Mouse (Mus musculus) C2C12 (cell line): ENCODE measurements around the gene Lcn10. TPM values are rescaled to one million over a fixed set of nuclear protein-coding genes. Genes with fewer than 3 reads are reported as not detected.

Experiments
- H3K27me3 ChIP-seq: one replicate; pipeline ENCODE4 v1.6.1; 2011; ENCODE audit not compliant: control insufficient read depth, insufficient read depth, insufficient read length
- H3K36me3 ChIP-seq: one replicate; pipeline ENCODE4 v1.6.1; 2011; ENCODE audit not compliant: control insufficient read depth, insufficient read depth
- H3K4me3 ChIP-seq: one replicate; pipeline ENCODE4 v1.5.1; 2011; ENCODE audit warnings: mild to moderate bottlenecking, control low read depth; ENCODE audit not compliant: poor library complexity, insufficient read depth, severe bottlenecking
- H3K79me2 ChIP-seq: one replicate; pipeline ENCODE4 v1.6.1; 2011; ENCODE audit not compliant: control insufficient read depth, insufficient read depth
- H3K79me3 ChIP-seq: one replicate; pipeline ENCODE4 v1.6.1; 2011; ENCODE audit warnings: low read depth, control low read depth
- H3ac ChIP-seq: one replicate; pipeline ENCODE3; 2011; ENCODE audit warnings: low read depth; ENCODE audit not compliant: control insufficient read depth, insufficient read length
- CEBPB ChIP-seq: IDR thresholded peaks from one replicate; pipeline ENCODE4 v1.6.1; 2011; ENCODE audit warnings: low read depth, mild to moderate bottlenecking, control low read depth, moderate library complexity
- CTCF ChIP-seq: IDR thresholded peaks from one replicate; pipeline ENCODE4 v1.5.1; 2011; ENCODE audit not compliant: control insufficient read depth, insufficient read depth, insufficient read length
- FOSL1 ChIP-seq: IDR thresholded peaks from one replicate; pipeline ENCODE4 v1.8.0; 2011; ENCODE audit warnings: mild to moderate bottlenecking, low read length; ENCODE audit not compliant: poor library complexity, insufficient read depth, severe bottlenecking
- MAX ChIP-seq: IDR thresholded peaks from one replicate; pipeline ENCODE4 v1.6.1; 2011; ENCODE audit warnings: mild to moderate bottlenecking, control low read depth
- MYOD1 ChIP-seq: IDR thresholded peaks from one replicate; pipeline ENCODE4 v1.6.1; 2011; ENCODE audit warnings: low read depth; ENCODE audit not compliant: control insufficient read depth, insufficient read length
- MYOG ChIP-seq: IDR thresholded peaks from one replicate; pipeline ENCODE4 v1.6.1; 2011; ENCODE audit not compliant: control insufficient read depth, insufficient read length; ENCODE audit errors: extremely low read depth
- USF1 ChIP-seq: IDR thresholded peaks from one replicate; pipeline ENCODE4 v1.6.1; 2011; ENCODE audit warnings: low read depth, mild to moderate bottlenecking, control low read depth, moderate library complexity
- polyA plus RNA-seq: library from polyadenylated mRNA; unstranded; fragments of >200 nt; fragmentation: generic; extraction: Trizol; gene quantifications from one replicate; pipeline ENCODE4 v1.2.1, GENCODE M21; 2012; ENCODE audit warnings: missing spikeins

Lcn10 gene
- polyA plus RNA-seq, 1 experiment: not detected

DNA sequence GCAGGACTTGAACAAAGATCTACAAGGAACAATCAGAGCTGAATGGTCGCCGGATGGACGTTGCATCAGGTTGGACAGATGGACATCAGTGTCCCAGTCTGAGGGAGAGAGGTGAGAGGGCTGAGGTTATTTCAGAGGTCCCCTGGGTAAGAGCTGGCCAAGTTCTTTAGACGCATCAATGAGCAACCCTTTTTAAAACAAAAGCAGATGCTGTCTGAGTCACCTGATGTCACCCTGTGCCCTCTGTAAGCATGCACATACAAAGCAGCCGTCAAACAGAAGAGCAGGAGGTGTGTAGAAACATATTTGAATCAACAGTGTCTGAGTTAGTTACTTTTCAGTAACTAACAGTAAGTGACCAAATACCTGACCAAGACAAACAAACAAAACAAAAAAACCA is 18.4 kb upstream of the Lcn10 start:
- Histone ChIP-seq H3K79me3 (no peaks in the 10 kb centered on the region), H3ac (no peak overlapping the region), H3K36me3 (no peaks in the 10 kb centered on the region), H3K27me3 (peaks cover 12% of the 10 kb centered on the region), H3K79me2 (no peaks in the 10 kb centered on the region), H3K4me3 (no peak overlapping the region)
- TF ChIP-seq MYOG (no peak), MYOD1 (no peak), FOSL1 (no peak), CTCF (no peak), MAX (no peak), USF1 (no peak), CEBPB (no peak)

DNA sequence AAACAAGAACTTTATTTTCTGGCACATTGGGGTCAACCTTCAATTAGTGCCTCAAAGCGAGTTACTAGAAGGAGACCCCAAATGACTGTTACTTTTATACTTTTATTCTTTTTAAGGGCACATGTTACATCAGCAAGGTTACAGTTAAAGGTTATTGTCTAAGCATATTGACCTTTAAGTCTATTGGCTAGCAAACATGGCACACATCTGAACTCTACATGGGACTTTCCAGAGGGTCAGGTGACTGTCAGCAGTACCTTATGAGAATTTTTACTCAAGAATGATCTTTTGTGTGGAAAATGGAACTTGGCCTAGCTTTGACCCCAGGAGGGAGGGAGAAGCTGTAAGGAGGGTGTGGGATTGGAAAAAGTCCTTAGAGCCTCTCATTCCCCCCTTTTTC is 16.0 kb upstream of the Lcn10 start:
- Histone ChIP-seq H3K79me3 (no peaks in the 10 kb centered on the region), H3K4me3 (no peak overlapping the region), H3ac (no peak overlapping the region), H3K36me3 (no peaks in the 10 kb centered on the region), H3K27me3 (peaks cover 17% of the 10 kb centered on the region), H3K79me2 (no peaks in the 10 kb centered on the region)
- TF ChIP-seq CEBPB (no peak), MYOG (no peak), MYOD1 (no peak), MAX (no peak), CTCF (no peak), FOSL1 (no peak)

DNA sequence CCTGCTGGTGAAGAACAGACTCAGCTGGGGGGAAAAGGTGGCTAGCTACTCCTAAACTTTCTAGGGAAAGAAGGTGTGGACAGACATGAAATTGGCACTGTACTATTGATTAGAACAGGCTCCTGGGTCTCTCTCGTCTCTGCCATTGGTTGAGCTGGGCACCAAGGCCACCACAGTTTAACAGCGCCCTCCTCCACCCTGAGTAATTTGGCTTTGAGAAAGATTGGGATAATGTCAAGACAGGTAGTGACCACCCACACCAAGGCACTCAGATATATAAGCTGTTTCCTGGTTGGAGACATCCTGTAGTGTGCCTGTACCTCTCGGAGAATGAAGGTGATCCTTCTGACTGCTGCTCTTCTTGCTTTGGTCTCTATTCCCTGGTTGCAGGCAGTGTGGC is 6.0 kb upstream of the Lcn10 start, which contains the start of gene Lcn6:
Gene Lcn6 (plus strand): TSS at position 301 of the 400 bp plus-strand sequence.
- no peaks in the 10 kb centered on the region for H3K36me3 ChIP-seq
- no peak within 1 kb of the TSS for H3K4me3 ChIP-seq
- H3K27me3 ChIP-seq: peaks cover 31% of the 10 kb centered on the region
- H3K79me3 ChIP-seq: no peaks in the 10 kb centered on the region
- no peaks in the 10 kb centered on the region for H3K79me2 ChIP-seq
- TF ChIP-seq FOSL1 (no peak), CTCF (no peak), USF1 (no peak), MYOG (no peak), CEBPB (no peak), MYOD1 (no peak), MAX (no peak)
- no peak within 1 kb of the TSS for H3ac ChIP-seq

DNA sequence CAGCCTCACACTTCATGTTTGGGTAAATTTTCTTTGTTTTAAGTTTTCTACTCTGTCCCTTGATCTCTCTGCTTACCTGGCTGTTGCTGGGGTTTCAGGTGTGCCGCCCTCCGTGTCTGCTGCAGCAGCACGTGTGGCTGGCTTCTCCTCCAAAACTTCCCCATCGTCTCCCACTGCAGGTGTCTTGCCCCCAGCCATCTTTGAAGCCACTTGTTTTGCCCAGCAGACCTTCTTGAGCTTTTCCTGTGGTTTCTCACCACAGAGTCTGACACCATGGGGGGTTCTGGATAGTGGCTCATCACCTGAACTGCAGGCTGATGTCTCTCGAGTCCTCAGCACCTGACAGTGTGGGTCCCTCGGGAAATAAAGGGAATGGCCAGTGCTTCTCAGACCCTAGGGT is 3.0 kb upstream of the Lcn10 start:
- Histone ChIP-seq H3K79me3 (no peaks in the 10 kb centered on the region), H3K36me3 (no peaks in the 10 kb centered on the region), H3K4me3 (no peak overlapping the region), H3K27me3 (peaks cover 56% of the 10 kb centered on the region), H3ac (no peak overlapping the region), H3K79me2 (no peaks in the 10 kb centered on the region)
- no peak for TF ChIP-seq CTCF
- no peak for TF ChIP-seq MYOG
- no peak for TF ChIP-seq CEBPB
- no peak for TF ChIP-seq USF1
- no peak for TF ChIP-seq FOSL1
- TF ChIP-seq MYOD1: no peak
- no peak for TF ChIP-seq MAX

DNA sequence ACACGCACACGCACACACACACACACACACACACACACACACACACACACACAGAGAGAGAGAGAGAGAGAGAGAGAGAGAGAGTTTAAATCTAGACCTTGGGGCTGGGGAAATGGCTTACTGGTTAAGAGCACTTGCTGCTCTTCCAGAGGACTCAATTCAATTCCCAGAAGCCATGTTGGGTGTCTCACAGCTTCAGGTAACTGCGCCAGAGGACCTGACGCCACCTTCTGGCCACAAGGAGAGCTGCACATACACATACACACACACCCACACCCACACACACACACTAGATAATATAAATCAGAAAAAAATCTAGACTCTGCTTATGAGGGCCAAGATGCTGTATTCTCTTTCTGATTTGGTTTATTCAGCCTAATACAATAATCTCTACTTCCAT is 4.4 kb downstream of the Lcn10 start:
- no peak overlapping the region for H3ac ChIP-seq
- H3K4me3 ChIP-seq: no peak overlapping the region
- H3K36me3 ChIP-seq: no peaks in the 10 kb centered on the region
- peaks cover 37% of the 10 kb centered on the region for H3K27me3 ChIP-seq
- no peak for TF ChIP-seq MYOG
- TF ChIP-seq MAX: no peak
- no peak for TF ChIP-seq FOSL1
- TF ChIP-seq CEBPB: no peak
- no peak for TF ChIP-seq MYOD1
- no peak for TF ChIP-seq USF1
- TF ChIP-seq CTCF: no peak
- no peaks in the 10 kb centered on the region for H3K79me3 ChIP-seq
- H3K79me2 ChIP-seq: no peaks in the 10 kb centered on the region

DNA sequence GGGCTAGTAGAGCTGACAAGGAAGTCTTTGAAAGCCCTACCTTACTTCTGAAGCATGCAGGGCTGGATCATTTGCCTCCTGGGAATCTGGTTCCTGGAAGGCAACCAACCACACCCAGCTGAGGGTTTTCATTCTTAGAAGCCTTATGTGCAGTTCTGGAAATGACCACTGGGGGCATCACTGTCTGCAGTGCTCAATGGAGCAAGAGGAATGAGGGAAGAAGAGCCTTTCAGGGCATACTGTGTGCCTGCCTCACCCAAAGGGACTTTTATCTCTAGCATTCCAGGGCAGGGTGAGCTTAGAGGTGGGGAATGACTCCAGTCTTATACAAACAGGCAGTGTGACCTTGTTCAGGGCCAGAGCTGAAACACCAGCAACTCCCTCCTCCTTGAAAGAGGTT is 12.1 kb downstream of the Lcn10 start:
- Histone ChIP-seq H3K27me3 (peaks cover 16% of the 10 kb centered on the region), H3ac (no peak overlapping the region), H3K79me2 (no peaks in the 10 kb centered on the region), H3K4me3 (no peak overlapping the region), H3K36me3 (no peaks in the 10 kb centered on the region), H3K79me3 (no peaks in the 10 kb centered on the region)
- TF ChIP-seq CEBPB: no peak
- TF ChIP-seq CTCF: peak; percentile 9
